Mouse (Mus musculus): ENCODE data around the gene 4930412O13Rik.

DNA sequence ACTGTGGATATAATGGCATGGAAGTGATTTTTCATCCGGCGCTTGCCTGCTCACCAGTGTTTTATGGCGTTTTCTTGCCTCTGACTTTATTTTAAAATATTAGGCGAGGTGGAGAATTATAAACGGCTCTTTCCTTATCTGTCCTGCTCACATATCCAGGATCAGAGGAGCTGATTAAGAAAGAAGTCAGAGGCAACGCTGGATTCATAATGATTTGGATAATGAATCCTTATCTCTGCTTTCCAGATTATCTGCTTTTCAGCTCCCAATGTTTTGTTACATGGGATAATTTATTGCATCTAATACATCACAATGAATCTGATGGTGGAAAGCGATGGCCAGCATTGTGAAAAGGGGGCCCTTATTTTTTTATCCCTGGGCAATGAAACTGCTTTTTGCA, 11.5 kb downstream of the 4930412O13Rik start:
- TF ChIP-seq EP300 (IDR thresholded peaks at IDR 0.05) (no peak), CTCF (IDR thresholded peaks at IDR 0.05) (no peak)

Data from lung, postnatal 0 days (tissue).